Mouse (Mus musculus): ENCODE results near the gene Foxp1.
A peak's percentile ranks its signal among the peaks of the same experiment; 100 is the strongest.

Gene Foxp1

GRCm38 (mm10) chr6:98937513-98937912 lies 585.0 kb downstream of the Foxp1 start:
- DNase-seq (ENCODE audit: extremely low read depth, insufficient read length, low spot score), result no peak

- no peak for DNase-seq (ENCODE audit: extremely low read depth, insufficient read length, low spot score)
These were observed 586.1 kb downstream of the Foxp1 start for GRCm38 (mm10) chr6:98936377-98936776.

- no peak for DNase-seq (ENCODE audit: extremely low read depth, insufficient read length, low spot score)
These were observed 587.4 kb downstream of the Foxp1 start for GRCm38 (mm10) chr6:98935169-98935568.

GRCm38 (mm10) chr6:98934381-98934780 lies 588.1 kb downstream of the Foxp1 start:
- DNase-seq (ENCODE audit: extremely low read depth, insufficient read length, low spot score), result no peak

GRCm38 (mm10) chr6:98933135-98933724 lies 589.3 kb downstream of the Foxp1 start:
- no peak for DNase-seq (ENCODE audit: extremely low read depth, insufficient read length, low spot score)

GRCm38 (mm10) chr6:98931881-98932540 lies 590.5 kb downstream of the Foxp1 start:
- no peak for DNase-seq (ENCODE audit: extremely low read depth, insufficient read length, low spot score)

GRCm38 (mm10) chr6:98930652-98931300 lies 591.7 kb downstream of the Foxp1 start:
- DNase-seq (ENCODE audit: extremely low read depth, insufficient read length, low spot score), result no peak

- DNase-seq (ENCODE audit: extremely low read depth, insufficient read length, low spot score), result no peak
These were observed 594.2 kb downstream of the Foxp1 start for GRCm38 (mm10) chr6:98928365-98928764.

- DNase-seq (ENCODE audit: extremely low read depth, insufficient read length, low spot score), result peak; percentile 59
These were observed 621.3 kb downstream of the Foxp1 start for GRCm38 (mm10) chr6:98901259-98901658.

- no peak for DNase-seq (ENCODE audit: extremely low read depth, insufficient read length, low spot score)
These were observed 644.3 kb downstream of the Foxp1 start for GRCm38 (mm10) chr6:98878208-98878607.

GRCm38 (mm10) chr6:98876401-98876800 lies 646.1 kb downstream of the Foxp1 start:
- DNase-seq (ENCODE audit: extremely low read depth, insufficient read length, low spot score), result peak; percentile 9
